Mouse (Mus musculus) c-Kit-negative CD71-positive TER-119-positive erythroid progenitor cells, embryonic 14.5 days (primary cell): Measurements from ENCODE around the gene Pou4f2.

ENCODE experiments used
- DNase-seq: peaks from one replicate; pipeline ENCODE4 v3.0.0-alpha.2; 2013; ENCODE audit warnings: low read depth, low spot score

Pou4f2 gene

GRCm38 (mm10) chr8:78419272-78419671 lies 17.2 kb downstream of the Pou4f2 start:
- no peak for DNase-seq

- no peak for DNase-seq
These were observed 45.7 kb downstream of the Pou4f2 start for GRCm38 (mm10) chr8:78390756-78391155.
